Mouse (Mus musculus) right cerebral cortex, postnatal 14 days (tissue): ENCODE results near the gene Slc8a2.

Source experiments
- DNase-seq: peaks from one replicate; pipeline ENCODE4 v3.0.0; 2022

The Slc8a2 gene

GRCm38 (mm10) chr7:16129421-16129845, at the start of gene Slc8a2:
Gene Slc8a2 (plus strand): TSS chr7:16129826.
- peak; percentile 88 for DNase-seq

GRCm38 (mm10) chr7:16079947-16080346, 49.7 kb upstream of the Slc8a2 start:
- DNase-seq: no peak

- DNase-seq: no peak
Observed at GRCm38 (mm10) chr7:16080581-16080980, 49.0 kb upstream of the Slc8a2 start.

- DNase-seq: no peak
Observed at GRCm38 (mm10) chr7:16083361-16083760, 46.3 kb upstream of the Slc8a2 start.

- DNase-seq: no peak
Observed at GRCm38 (mm10) chr7:16087587-16087986, 42.0 kb upstream of the Slc8a2 start.

GRCm38 (mm10) chr7:16094592-16094991, 35.0 kb upstream of the Slc8a2 start:
- no peak for DNase-seq

GRCm38 (mm10) chr7:16098021-16099017, 31.3 kb upstream of the Slc8a2 start, which contains the start of gene Napa:
Gene Napa (plus strand): TSS chr7:16098458.
- peak; percentile 98 for DNase-seq

- DNase-seq: no peak
Observed at GRCm38 (mm10) chr7:16099901-16100300, 29.7 kb upstream of the Slc8a2 start.

- DNase-seq: no peak
Observed at GRCm38 (mm10) chr7:16101081-16101480, 28.5 kb upstream of the Slc8a2 start.

- DNase-seq: no peak
Observed at GRCm38 (mm10) chr7:16101726-16102475, 27.7 kb upstream of the Slc8a2 start.

- no peak for DNase-seq
Observed at GRCm38 (mm10) chr7:16102686-16103226, 26.9 kb upstream of the Slc8a2 start.

- DNase-seq: peak; percentile 63
Observed at GRCm38 (mm10) chr7:16103760-16104159, 25.9 kb upstream of the Slc8a2 start.

- no peak for DNase-seq
Observed at GRCm38 (mm10) chr7:16104611-16105388, 24.8 kb upstream of the Slc8a2 start.

GRCm38 (mm10) chr7:16108886-16109542, 20.6 kb upstream of the Slc8a2 start:
- no peak for DNase-seq

GRCm38 (mm10) chr7:16110158-16110557, 19.5 kb upstream of the Slc8a2 start:
- no peak for DNase-seq

GRCm38 (mm10) chr7:16111284-16112090, 18.1 kb upstream of the Slc8a2 start:
- no peak for DNase-seq

GRCm38 (mm10) chr7:16116418-16116817, 13.2 kb upstream of the Slc8a2 start:
- no peak for DNase-seq

GRCm38 (mm10) chr7:16117100-16117499, 12.5 kb upstream of the Slc8a2 start:
- no peak for DNase-seq

- DNase-seq: peak; percentile 90
Observed at GRCm38 (mm10) chr7:16119569-16120261, 9.9 kb upstream of the Slc8a2 start, which contains the start of gene Kptn. Gene Kptn (plus strand): TSS chr7:16119895.

GRCm38 (mm10) chr7:16120262-16120600, 9.4 kb upstream of the Slc8a2 start:
- DNase-seq: no peak
